Mouse (Mus musculus): ENCODE results near the gene Espl1. TPM values are rescaled to one million over a fixed set of nuclear protein-coding genes. Genes with fewer than 3 reads are reported as not detected.

The Espl1 gene
- polyA plus RNA-seq (2017; shearing (Covaris generic)) = 1 to 10 TPM; 1.5 to 6.7 TPM

- peak; percentile 100 for ATAC-seq
These were observed at the start of gene Espl1 for GRCm38 (mm10) chr15:102295633-102296367. Espl1 (plus strand) TSS chr15:102296266.

GRCm38 (mm10) chr15:102246866-102247251, 49.2 kb upstream of the Espl1 start:
- ATAC-seq = peak; percentile 50

- ATAC-seq = peak; percentile 21
These were observed 48.6 kb upstream of the Espl1 start for GRCm38 (mm10) chr15:102247252-102248130.

- no peak for ATAC-seq
These were observed 47.8 kb upstream of the Espl1 start for GRCm38 (mm10) chr15:102248131-102248811.

- ATAC-seq = no peak
These were observed 47.3 kb upstream of the Espl1 start for GRCm38 (mm10) chr15:102248812-102249191.

- ATAC-seq = no peak
These were observed 46.8 kb upstream of the Espl1 start for GRCm38 (mm10) chr15:102249251-102249691.

GRCm38 (mm10) chr15:102249967-102250366, 46.1 kb upstream of the Espl1 start:
- no peak for ATAC-seq

GRCm38 (mm10) chr15:102250521-102250920, 45.5 kb upstream of the Espl1 start:
- no peak for ATAC-seq

- ATAC-seq = no peak
These were observed 40.4 kb upstream of the Espl1 start for GRCm38 (mm10) chr15:102255547-102256255.

GRCm38 (mm10) chr15:102256431-102257201, 39.5 kb upstream of the Espl1 start:
- ATAC-seq = peak; percentile 19

- ATAC-seq = peak; percentile 61
These were observed 38.6 kb upstream of the Espl1 start, which contains the start of gene Rarg for GRCm38 (mm10) chr15:102257202-102258075. Rarg (minus strand) TSS chr15:102257517.

- no peak for ATAC-seq
These were observed 38.0 kb upstream of the Espl1 start for GRCm38 (mm10) chr15:102258076-102258470.

- no peak for ATAC-seq
These were observed 37.3 kb upstream of the Espl1 start for GRCm38 (mm10) chr15:102258581-102259253.

- peak; percentile 10 for ATAC-seq
These were observed 33.5 kb upstream of the Espl1 start for GRCm38 (mm10) chr15:102262582-102262981.

GRCm38 (mm10) chr15:102263037-102263436, 33.0 kb upstream of the Espl1 start:
- peak; percentile 97 for ATAC-seq

GRCm38 (mm10) chr15:102265548-102265947, 30.5 kb upstream of the Espl1 start:
- ATAC-seq = no peak

GRCm38 (mm10) chr15:102270274-102270960, 25.6 kb upstream of the Espl1 start, which contains the start of gene Gm9918:
Gm9918 (plus strand) TSS chr15:102270563.
- no peak for ATAC-seq

GRCm38 (mm10) chr15:102271441-102271840, 24.6 kb upstream of the Espl1 start:
- ATAC-seq = no peak

Data from CD4-positive, CD25-positive, alpha-beta regulatory T cell, adult 4 months (primary cell).